Mouse (Mus musculus) forebrain, embryonic 15.5 days (tissue): ENCODE measurements around the gene Gm20538. TPM values are rescaled to one million over a fixed set of nuclear protein-coding genes. Genes with fewer than 3 reads are reported as not detected.

Experiments
- ATAC-seq: fragments of 200-750 bp; cut with Nextera tagmentation; replicated peaks from 2 replicates; pipeline ENCODE4 v1.8.0; 2017; ENCODE audit warnings: mild to moderate bottlenecking, moderate TSS enrichment, moderate library complexity
- H3K27ac ChIP-seq: fragments of 300-500 bp; sonication (generic); replicated peaks from 2 replicates; pipeline ENCODE4 v1.5.1; 2015; ENCODE audit warnings: mild to moderate bottlenecking, inconsistent platforms
- H3K27me3 ChIP-seq: fragments of 300-500 bp; sonication (generic); 2 replicates; pipeline ENCODE4 v1.6.1; 2015; ENCODE audit warnings: inconsistent platforms
- H3K36me3 ChIP-seq: fragments of 300-500 bp; sonication (generic); 2 replicates; pipeline ENCODE4 v1.6.1; 2015; ENCODE audit warnings: mild to moderate bottlenecking, inconsistent platforms
- H3K4me1 ChIP-seq: fragments of 300-500 bp; sonication (generic); 2 replicates; pipeline ENCODE4 v1.6.1; 2015; ENCODE audit warnings: inconsistent platforms
- H3K4me2 ChIP-seq: fragments of 300-500 bp; sonication (generic); replicated peaks from 2 replicates; pipeline ENCODE4 v1.6.1; 2015; ENCODE audit warnings: mild to moderate bottlenecking, inconsistent platforms
- H3K4me3 ChIP-seq: fragments of 300-500 bp; sonication (generic); 2 replicates; pipeline ENCODE4 v1.5.1; 2015; ENCODE audit warnings: mild to moderate bottlenecking, inconsistent platforms
- H3K9ac ChIP-seq: fragments of 300-500 bp; sonication (generic); replicated peaks from 2 replicates; pipeline ENCODE4 v1.6.1; 2015; ENCODE audit warnings: mild to moderate bottlenecking, inconsistent platforms
- H3K9me3 ChIP-seq: fragments of 300-500 bp; sonication (generic); 2 replicates; pipeline ENCODE4 v1.6.1; 2016; ENCODE audit warnings: inconsistent platforms
- WGBS: fragments of 180-500 bp; shearing (Covaris S2); methylation state at CpG from one replicate; pipeline ENCODE4 v1.1.7; 2015; ENCODE audit warnings: mixed read lengths; 5-methylcytosine and 5-hydroxymethylcytosine counted together
- polyA plus RNA-seq: library from polyadenylated mRNA; unstranded; fragments of >200 nt; fragmentation: Nextera tagmentation; extraction: Ambion mirVana; gene quantifications from 2 replicates; pipeline ENCODE4 v1.2.1, GENCODE M21; 2015

Gene Gm20538
- polyA plus RNA-seq, 1 experiment from 2014 or later, result not detected

DNA sequence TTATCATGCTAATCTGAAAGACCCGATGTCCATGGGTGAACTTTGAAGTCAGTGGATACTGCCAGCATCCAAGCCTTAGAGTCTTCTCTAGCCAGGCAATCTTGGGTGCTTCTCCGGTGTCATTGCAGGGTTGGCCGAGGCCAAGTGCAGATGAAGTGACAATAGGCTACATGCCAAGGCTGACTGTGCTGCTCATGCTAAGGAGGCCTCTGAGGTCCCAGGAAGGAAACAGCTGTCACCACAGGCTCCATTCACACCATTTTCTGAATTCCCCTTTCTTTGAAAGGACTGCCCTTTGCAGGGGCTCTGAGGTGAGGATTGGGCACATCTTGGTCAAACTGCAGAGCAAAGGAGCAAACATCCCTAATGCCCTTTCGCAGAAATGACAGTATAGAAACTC, 49.9 kb downstream of the Gm20538 start:
- H3K9ac ChIP-seq, result no peak overlapping the region
- no peaks in the 10 kb centered on the region for H3K36me3 ChIP-seq
- H3K9me3 ChIP-seq, result no peaks in the 10 kb centered on the region
- H3K27ac ChIP-seq, result no peak overlapping the region
- no peak overlapping the region for H3K4me2 ChIP-seq
- no peak overlapping the region for H3K4me3 ChIP-seq
- no peak for ATAC-seq
- WGBS, result 75% methylated on average over 4 of the region's 4 CpGs
- H3K4me1 ChIP-seq, result no peaks in the 10 kb centered on the region
- H3K27me3 ChIP-seq, result peaks cover 68% of the 10 kb centered on the region

DNA sequence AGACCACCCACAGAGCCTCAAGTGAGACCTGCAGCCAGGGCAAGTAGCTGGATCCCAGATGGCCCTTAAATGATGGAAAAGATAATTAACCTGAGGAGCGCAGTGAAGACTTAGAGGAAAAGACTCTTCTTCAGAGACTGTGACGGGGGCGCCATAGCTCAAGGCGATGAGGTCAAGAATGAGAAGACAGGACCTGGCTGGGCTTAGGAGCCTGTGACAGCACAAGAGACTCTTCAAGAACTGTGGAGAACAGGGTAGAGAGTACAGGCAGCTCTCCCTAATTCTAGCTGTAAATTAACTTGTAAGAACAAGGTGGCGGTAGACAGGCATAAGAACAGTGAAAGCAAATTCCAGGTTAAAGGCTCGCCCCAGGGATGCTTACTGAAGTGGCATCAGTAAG, 50.7 kb downstream of the Gm20538 start:
- no peak overlapping the region for H3K27ac ChIP-seq
- no peak overlapping the region for H3K9ac ChIP-seq
- no peak overlapping the region for H3K4me2 ChIP-seq
- ATAC-seq, result no peak
- no peaks in the 10 kb centered on the region for H3K9me3 ChIP-seq
- H3K4me3 ChIP-seq, result no peak overlapping the region
- WGBS, result 81% methylated on average over 6 of the region's 6 CpGs
- no peaks in the 10 kb centered on the region for H3K4me1 ChIP-seq
- H3K36me3 ChIP-seq, result no peaks in the 10 kb centered on the region
- H3K27me3 ChIP-seq, result peaks cover 68% of the 10 kb centered on the region

DNA sequence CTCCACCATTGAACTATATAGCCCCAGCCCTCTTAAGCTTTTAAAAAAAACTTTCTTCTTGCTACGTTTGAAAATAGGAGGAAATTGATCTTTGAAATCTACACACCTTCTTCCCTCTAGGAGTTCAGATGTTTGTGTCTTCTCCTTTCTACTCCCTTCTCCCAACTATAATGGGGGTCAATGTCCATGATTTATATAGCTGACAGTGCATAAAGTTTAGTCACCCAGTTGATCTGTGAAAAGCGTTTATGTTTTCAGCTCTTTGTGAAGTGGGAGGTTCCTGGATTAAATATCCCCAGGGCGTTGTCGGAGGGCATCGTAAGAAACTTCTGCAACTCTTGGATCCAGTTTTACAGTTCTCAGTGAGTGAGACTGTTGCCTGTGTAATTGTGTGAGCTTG, 52.4 kb downstream of the Gm20538 start:
- Histone ChIP-seq H3K9ac (no peak overlapping the region), H3K27ac (no peak overlapping the region), H3K4me3 (no peak overlapping the region), H3K4me1 (no peaks in the 10 kb centered on the region), H3K27me3 (peaks cover 70% of the 10 kb centered on the region), H3K4me2 (no peak overlapping the region), H3K9me3 (no peaks in the 10 kb centered on the region), H3K36me3 (no peaks in the 10 kb centered on the region)
- WGBS, result 34% methylated on average over 5 of the region's 5 CpGs
- no peak for ATAC-seq

DNA sequence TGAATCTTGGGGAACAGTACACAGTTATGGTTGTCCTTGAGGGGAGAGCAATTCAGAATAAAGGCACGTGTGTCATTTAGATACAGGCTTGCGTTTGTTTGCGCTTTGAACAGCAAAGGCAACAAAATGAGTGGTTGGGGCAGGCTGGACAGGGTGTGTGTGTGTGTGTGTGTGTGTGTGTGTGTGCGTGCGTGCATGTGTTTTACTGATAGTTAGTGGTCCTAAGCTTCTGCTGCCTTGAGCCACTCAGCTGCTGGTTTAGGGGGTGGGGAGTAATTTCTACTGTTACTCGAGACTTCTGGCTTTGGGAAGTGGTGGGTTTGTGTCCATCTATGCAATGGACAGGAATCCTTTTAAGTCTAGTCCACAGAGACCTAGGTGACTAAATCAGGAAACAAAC, 53.7 kb downstream of the Gm20538 start:
- 40% methylated on average over 6 of the region's 6 CpGs for WGBS
- Histone ChIP-seq H3K4me3 (no peak overlapping the region), H3K9me3 (no peaks in the 10 kb centered on the region), H3K27ac (no peak overlapping the region), H3K4me1 (no peaks in the 10 kb centered on the region), H3K27me3 (peaks cover 75% of the 10 kb centered on the region), H3K4me2 (no peak overlapping the region), H3K9ac (no peak overlapping the region), H3K36me3 (no peaks in the 10 kb centered on the region)
- ATAC-seq, result no peak

DNA sequence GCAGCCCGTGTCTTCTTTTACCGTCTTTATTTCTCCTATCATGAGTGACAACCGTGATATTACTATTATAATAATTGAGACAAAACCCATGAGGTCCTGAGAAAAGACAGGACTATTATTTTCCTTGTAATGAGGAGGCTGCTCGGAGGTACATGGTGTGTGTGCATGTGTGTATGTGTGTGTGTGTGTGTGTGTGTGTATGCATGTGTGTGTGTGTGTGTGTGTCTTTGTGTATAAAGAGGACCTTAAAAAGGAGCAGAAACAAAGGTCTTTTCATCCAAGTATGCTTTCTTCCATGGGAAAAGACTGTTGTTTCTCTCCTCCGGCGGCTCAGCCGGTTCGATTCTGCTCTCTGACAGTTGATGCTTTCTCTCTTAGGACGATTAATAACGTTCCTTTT, 55.7 kb downstream of the Gm20538 start:
- 38% methylated on average over 10 of the region's 10 CpGs for WGBS

DNA sequence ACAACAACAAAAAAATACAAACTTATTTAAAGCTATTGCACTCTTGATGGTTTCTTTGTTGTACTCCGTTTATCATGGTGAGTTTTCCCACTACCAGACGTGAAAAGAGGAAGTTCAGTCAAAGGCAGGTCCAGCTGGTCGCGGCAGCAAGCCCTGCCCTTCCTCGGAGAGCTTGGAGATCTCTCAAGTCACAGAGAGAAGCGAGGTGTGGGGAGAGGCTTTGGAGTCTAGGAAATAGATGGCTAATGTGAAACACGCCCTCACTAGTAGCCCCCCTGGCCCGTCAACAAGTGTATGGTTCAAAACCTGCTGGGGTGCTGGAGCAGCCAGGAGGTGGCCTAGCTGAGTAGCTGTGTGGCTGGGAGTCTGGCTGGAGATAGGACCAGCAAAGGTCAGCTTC, 56.1 kb downstream of the Gm20538 start:
- no peak overlapping the region for H3K4me2 ChIP-seq
- H3K4me3 ChIP-seq, result no peak overlapping the region
- no peaks in the 10 kb centered on the region for H3K36me3 ChIP-seq
- WGBS, result 41% methylated on average over 8 of the region's 8 CpGs
- no peak overlapping the region for H3K27ac ChIP-seq
- peaks cover 82% of the 10 kb centered on the region for H3K27me3 ChIP-seq
- no peaks in the 10 kb centered on the region for H3K9me3 ChIP-seq
- ATAC-seq, result no peak
- no peaks in the 10 kb centered on the region for H3K4me1 ChIP-seq
- no peak overlapping the region for H3K9ac ChIP-seq

More for the DNA sequence above, 55.7 kb downstream of the Gm20538 start:
- H3K9ac ChIP-seq, result no peak overlapping the region
- H3K4me1 ChIP-seq, result no peaks in the 10 kb centered on the region
- no peak overlapping the region for H3K4me2 ChIP-seq
- no peak overlapping the region for H3K27ac ChIP-seq
- no peak for ATAC-seq
- peaks cover 79% of the 10 kb centered on the region for H3K27me3 ChIP-seq
- no peak overlapping the region for H3K4me3 ChIP-seq
- no peaks in the 10 kb centered on the region for H3K36me3 ChIP-seq
- H3K9me3 ChIP-seq, result no peaks in the 10 kb centered on the region

Other genes starting within 250 kb of the Gm20538 start
- 0.15 and 0.23 TPM in 2 replicates for gene Scd4, start 219.7 kb downstream of the Gm20538 start, polyA plus RNA-seq
- gene Scd1, start 145.0 kb downstream of the Gm20538 start, polyA plus RNA-seq, result 3.5 and 4.0 TPM in 2 replicates
- gene Wnt8b, start 59.4 kb downstream of the Gm20538 start, polyA plus RNA-seq, result 3.0 and 4.6 TPM in 2 replicates
- 0.08 and 0.09 TPM in 2 replicates for gene Sec31b, start 7.0 kb downstream of the Gm20538 start, polyA plus RNA-seq
- 428 and 451 TPM in 2 replicates for gene Ndufb8, start 2.6 kb upstream of the Gm20538 start, polyA plus RNA-seq
- gene Hif1an, start 10.0 kb upstream of the Gm20538 start, polyA plus RNA-seq, result 30.6 and 31.1 TPM in 2 replicates
- 0.09 TPM in 1 of 2 replicates, not detected in the other for gene Pax2, start 203.2 kb upstream of the Gm20538 start, polyA plus RNA-seq